Mouse (Mus musculus): ENCODE results near the gene Fbxl7. TPM values are rescaled to one million over a fixed set of nuclear protein-coding genes. Genes with fewer than 3 reads are reported as not detected.

The Fbxl7 gene
- 2.1 and 2.2 TPM in 2 replicates for polyA plus RNA-seq (2012; rRNA removed)

GRCm38 (mm10) chr15:26895251-26895711 lies at the start of gene Fbxl7:
Gene Fbxl7 (minus strand): TSS chr15:26895580.

